Mouse (Mus musculus): ENCODE data around the gene Pik3r2. TPM values are rescaled to one million over a fixed set of nuclear protein-coding genes. Genes with fewer than 3 reads are reported as not detected.

Pik3r2 gene
- polyA plus RNA-seq, 1 experiment = 130 TPM

DNA sequence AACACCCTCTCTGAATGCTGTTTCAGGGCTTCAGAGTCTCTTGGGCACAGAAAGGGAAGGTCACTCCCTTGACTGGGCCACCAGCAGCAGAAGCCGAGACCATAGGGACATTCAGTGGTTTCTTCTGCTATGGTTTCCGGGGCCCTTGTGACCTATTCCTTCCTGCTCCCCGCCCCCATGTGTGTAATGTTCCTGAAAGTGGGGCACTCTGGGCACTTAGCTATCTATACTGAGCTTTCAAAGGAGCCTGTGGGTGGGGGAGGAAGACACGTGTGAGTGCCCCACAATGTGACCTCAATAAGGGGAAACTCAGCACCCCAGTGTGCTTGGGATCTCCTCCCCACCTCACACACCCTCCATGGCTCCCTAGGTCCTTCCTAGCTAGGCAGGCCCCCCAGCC, 30.0 kb upstream of the Pik3r2 start:
- H3K36me3 ChIP-seq (ENCODE audit: control insufficient read depth, insufficient read depth) = no peaks in the 10 kb centered on the region

DNA sequence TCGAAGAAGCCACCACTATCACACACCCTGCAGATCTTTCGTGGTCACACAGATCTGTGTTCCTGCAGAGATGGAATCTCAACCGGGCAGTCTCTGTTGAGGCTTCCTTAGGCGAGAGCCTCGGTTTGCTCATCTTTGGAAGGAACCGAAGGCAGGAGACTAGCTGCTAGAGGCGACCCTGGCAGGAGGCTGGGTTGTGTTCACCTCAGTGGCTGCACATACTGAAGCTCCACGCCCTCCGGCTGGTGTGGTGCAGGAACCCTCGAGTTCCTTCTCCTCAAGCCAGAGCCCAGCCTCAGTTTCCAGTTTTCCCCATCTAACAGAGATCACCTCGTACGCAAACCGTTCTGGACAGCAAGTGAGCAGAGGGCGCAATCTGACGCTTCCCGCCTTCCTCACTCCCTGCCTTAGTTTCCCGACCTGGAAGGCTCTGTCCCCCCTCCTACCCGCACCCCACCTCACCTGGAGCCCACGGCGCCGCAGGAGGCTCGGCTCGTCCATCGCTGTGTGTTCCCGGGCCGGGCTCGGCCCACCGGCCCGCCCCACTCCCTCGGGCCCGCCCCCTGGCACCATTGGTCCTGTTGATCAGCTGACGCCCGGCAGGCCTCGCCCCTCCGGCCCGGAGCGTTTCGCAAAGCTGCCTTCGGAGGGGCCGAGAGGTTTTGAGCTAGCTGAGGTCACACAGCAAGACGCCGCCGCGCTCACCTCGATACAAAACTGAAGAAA, 28.1 kb upstream of the Pik3r2 start, which contains the start of gene Mast3:
Mast3 (minus strand) TSS at position 574 of the 726 bp plus-strand sequence.
- peak within 1 kb of the TSS; percentile 48 for H3K4me3 ChIP-seq
- no peaks in the 10 kb centered on the region for H3K36me3 ChIP-seq (ENCODE audit: control insufficient read depth, insufficient read depth)
- H3K4me2 ChIP-seq (ENCODE audit: low read depth) = peak within 1 kb of the TSS; percentile 97
- H3K27me3 ChIP-seq (ENCODE audit: control insufficient read depth, insufficient read depth, insufficient read length) = no peaks in the 10 kb centered on the region
- TF ChIP-seq SRF (IDR thresholded peaks at IDR 0.05; ENCODE audit: control insufficient read depth, insufficient read length, low read depth) = peak; percentile 20
- no peak for TF ChIP-seq E2F4 (IDR thresholded peaks at IDR 0.05; ENCODE audit: insufficient read depth)
- no peak for TF ChIP-seq MYOD1 (IDR thresholded peaks at IDR 0.05; ENCODE audit: control insufficient read depth in 1 of 3, insufficient read length in 2 of 3, low read depth in 2 of 3)
- no peak for TF ChIP-seq MYOG (IDR thresholded peaks at IDR 0.05; ENCODE audit: control insufficient read depth in 1 of 3, insufficient read depth in 1 of 3, insufficient read length in 2 of 3, low read depth in 2 of 3)
- TF ChIP-seq REST (IDR thresholded peaks at IDR 0.05; ENCODE audit: insufficient read depth, insufficient read length) = no peak
- TF ChIP-seq POLR2A (IDR thresholded peaks at IDR 0.05; ENCODE audit: insufficient read length, low read depth) = peak; percentile 64
- TF ChIP-seq TCF12 (IDR thresholded peaks at IDR 0.05; ENCODE audit: insufficient read depth, poor library complexity, severe bottlenecking) = no peak
- TF ChIP-seq MAX (IDR thresholded peaks at IDR 0.05; ENCODE audit: low read depth) = no peak
- no peak for TF ChIP-seq CEBPB (IDR thresholded peaks at IDR 0.05; ENCODE audit: insufficient read depth, poor library complexity, severe bottlenecking)
- peak; percentile 71 for TF ChIP-seq POLR2AphosphoS2 (IDR thresholded peaks at IDR 0.05; ENCODE audit: insufficient read length, low read depth)
- peak; percentile 76 for TF ChIP-seq USF1 (IDR thresholded peaks at IDR 0.05; ENCODE audit: low read depth)
- TF ChIP-seq TCF3 (IDR thresholded peaks at IDR 0.05; ENCODE audit: insufficient read length, low read depth) = no peak
- H3ac ChIP-seq (ENCODE audit: control insufficient read depth, insufficient read length) = peak within 1 kb of the TSS; percentile 23
- no peaks in the 10 kb centered on the region for H3K79me2 ChIP-seq (ENCODE audit: control insufficient read depth, insufficient read depth)

More for the DNA sequence above, 30.0 kb upstream of the Pik3r2 start:
- Histone ChIP-seq H3K79me2 (ENCODE audit: control insufficient read depth, insufficient read depth) (no peaks in the 10 kb centered on the region), H3K27me3 (ENCODE audit: control insufficient read depth, insufficient read depth, insufficient read length) (no peaks in the 10 kb centered on the region), H3K4me3 (no peak overlapping the region), H3ac (ENCODE audit: control insufficient read depth, insufficient read length) (no peak overlapping the region), H3K4me2 (ENCODE audit: low read depth) (no peak overlapping the region)
- TF ChIP-seq USF1 (IDR thresholded peaks at IDR 0.05; ENCODE audit: low read depth) = no peak
- no peak for TF ChIP-seq POLR2AphosphoS2 (IDR thresholded peaks at IDR 0.05; ENCODE audit: insufficient read length, low read depth)
- no peak for TF ChIP-seq CEBPB (IDR thresholded peaks at IDR 0.05; ENCODE audit: insufficient read depth, poor library complexity, severe bottlenecking)
- TF ChIP-seq E2F4 (IDR thresholded peaks at IDR 0.05; ENCODE audit: insufficient read depth) = no peak
- TF ChIP-seq TCF3 (IDR thresholded peaks at IDR 0.05; ENCODE audit: insufficient read length, low read depth) = no peak
- no peak for TF ChIP-seq TCF12 (IDR thresholded peaks at IDR 0.05; ENCODE audit: insufficient read depth, poor library complexity, severe bottlenecking)
- TF ChIP-seq MYOG (IDR thresholded peaks at IDR 0.05; ENCODE audit: control insufficient read depth in 1 of 3, insufficient read depth in 1 of 3, insufficient read length in 2 of 3, low read depth in 2 of 3) = no peak
- no peak for TF ChIP-seq MYOD1 (IDR thresholded peaks at IDR 0.05; ENCODE audit: control insufficient read depth in 1 of 3, insufficient read length in 2 of 3, low read depth in 2 of 3)
- TF ChIP-seq SRF (IDR thresholded peaks at IDR 0.05; ENCODE audit: control insufficient read depth, insufficient read length, low read depth) = no peak
- TF ChIP-seq MAX (IDR thresholded peaks at IDR 0.05; ENCODE audit: low read depth) = no peak
- TF ChIP-seq POLR2A (IDR thresholded peaks at IDR 0.05; ENCODE audit: insufficient read length, low read depth) = no peak
- TF ChIP-seq REST (IDR thresholded peaks at IDR 0.05; ENCODE audit: insufficient read depth, insufficient read length) = no peak

DNA sequence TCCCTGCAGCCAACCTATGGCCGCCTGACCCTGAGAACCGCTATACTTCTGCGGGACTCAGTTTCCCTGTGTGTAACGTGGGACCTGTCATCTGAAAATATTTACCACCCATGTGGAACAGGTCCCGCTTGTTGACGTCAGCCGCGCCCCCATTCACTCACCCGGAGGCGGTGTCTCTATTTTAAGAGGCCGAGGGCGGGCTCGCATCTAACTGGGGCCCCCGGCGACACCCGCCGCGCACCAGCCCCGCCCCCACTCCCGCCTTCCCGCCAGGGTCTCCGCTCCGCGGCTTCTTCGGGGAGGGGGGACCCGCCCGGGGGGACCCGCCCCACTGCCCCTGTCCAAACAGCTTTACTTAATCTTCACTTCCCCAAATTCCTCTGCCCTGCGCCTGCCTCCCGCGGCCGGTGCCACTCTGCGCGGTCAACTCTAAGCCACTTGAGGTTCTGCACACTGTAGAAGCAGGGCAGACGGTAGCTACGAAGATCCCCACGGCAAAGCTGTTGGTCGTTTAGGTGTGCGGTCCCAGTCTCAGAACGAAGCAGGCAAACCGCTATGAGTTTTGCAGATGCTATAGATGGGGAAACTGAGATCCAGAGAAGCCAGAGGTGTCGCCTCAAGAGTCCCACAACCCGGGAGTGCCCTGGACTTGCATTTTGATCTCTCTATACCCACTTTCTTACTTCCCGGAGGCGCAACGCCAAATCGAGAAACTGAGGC, 27.4 kb upstream of the Pik3r2 start:
- Histone ChIP-seq H3K36me3 (ENCODE audit: control insufficient read depth, insufficient read depth) (no peaks in the 10 kb centered on the region), H3K4me2 (ENCODE audit: low read depth) (peak overlapping the region; percentile 97), H3ac (ENCODE audit: control insufficient read depth, insufficient read length) (peak overlapping the region; percentile 23), H3K27me3 (ENCODE audit: control insufficient read depth, insufficient read depth, insufficient read length) (no peaks in the 10 kb centered on the region), H3K4me3 (peak overlapping the region; percentile 48), H3K79me2 (ENCODE audit: control insufficient read depth, insufficient read depth) (no peaks in the 10 kb centered on the region)
- no peak for TF ChIP-seq MAX (IDR thresholded peaks at IDR 0.05; ENCODE audit: low read depth)
- TF ChIP-seq TCF12 (IDR thresholded peaks at IDR 0.05; ENCODE audit: insufficient read depth, poor library complexity, severe bottlenecking) = no peak

DNA sequence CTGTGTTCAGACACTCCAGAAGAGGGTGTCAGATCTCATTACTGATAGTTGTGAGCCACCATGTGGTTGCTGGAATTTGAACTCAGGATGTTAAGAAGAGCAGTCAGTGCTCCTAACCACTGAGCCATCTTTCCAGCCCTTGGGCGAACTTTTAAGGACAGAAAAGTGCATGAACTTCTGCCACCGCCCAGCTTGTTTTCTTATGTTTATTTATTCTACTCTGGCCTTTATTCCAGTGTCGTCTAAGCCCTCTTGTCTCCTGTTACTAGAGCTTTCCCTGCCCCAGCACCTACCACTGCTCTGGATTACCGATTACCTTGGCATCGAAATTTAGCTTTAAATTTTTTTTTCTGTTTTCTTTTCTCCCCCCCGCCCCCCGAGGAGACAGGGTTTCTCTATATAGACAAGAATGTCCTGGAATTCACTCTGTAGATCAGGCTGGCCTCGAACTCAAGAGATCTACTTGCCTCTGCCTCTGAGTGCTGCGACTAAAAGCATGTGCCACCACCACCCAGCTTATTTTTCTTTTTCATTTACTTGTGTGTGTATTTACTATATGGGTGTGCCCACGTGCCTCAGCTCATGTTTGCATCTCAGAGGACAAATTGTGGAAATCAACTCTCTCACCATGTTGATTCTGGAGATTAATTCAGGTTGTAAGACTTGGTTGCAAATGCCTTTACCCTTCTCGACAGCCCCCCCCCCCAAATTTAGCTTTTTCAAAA, 26.4 kb upstream of the Pik3r2 start:
- Histone ChIP-seq H3ac (ENCODE audit: control insufficient read depth, insufficient read length) (no peak overlapping the region), H3K27me3 (ENCODE audit: control insufficient read depth, insufficient read depth, insufficient read length) (no peaks in the 10 kb centered on the region), H3K4me3 (peak overlapping the region; percentile 48), H3K79me2 (ENCODE audit: control insufficient read depth, insufficient read depth) (no peaks in the 10 kb centered on the region), H3K4me2 (ENCODE audit: low read depth) (peak overlapping the region; percentile 97), H3K36me3 (ENCODE audit: control insufficient read depth, insufficient read depth) (no peaks in the 10 kb centered on the region)
- TF ChIP-seq TCF3 (IDR thresholded peaks at IDR 0.05; ENCODE audit: insufficient read length, low read depth) (no peak), SRF (IDR thresholded peaks at IDR 0.05; ENCODE audit: control insufficient read depth, insufficient read length, low read depth) (no peak), USF1 (IDR thresholded peaks at IDR 0.05; ENCODE audit: low read depth) (no peak), CEBPB (IDR thresholded peaks at IDR 0.05; ENCODE audit: insufficient read depth, poor library complexity, severe bottlenecking) (no peak)
